Mouse (Mus musculus) Muller cell, postnatal 12 days (primary cell): ENCODE measurements at regions not wholly inside any gene's neighbourhood (a gene's known extent, or its start where the extent isn't known, plus 50 kb on each side); places are given as distances from the start of the nearest gene placed in this dataset.
A peak's percentile ranks its signal among the peaks of the same experiment; 100 is the strongest.

Source experiments
- DNase-seq: peaks from one replicate; pipeline ENCODE4 v3.0.0-alpha.2; 2015; ENCODE audit errors: inconsistent ontology term

- DNase-seq, result no peak
These were observed 142.0 kb downstream of the Sis start for GRCm38 (mm10) chr3:72825618-72826017.

- DNase-seq, result no peak
These were observed 144.5 kb downstream of the Sis start for GRCm38 (mm10) chr3:72823148-72823547.

DNA sequence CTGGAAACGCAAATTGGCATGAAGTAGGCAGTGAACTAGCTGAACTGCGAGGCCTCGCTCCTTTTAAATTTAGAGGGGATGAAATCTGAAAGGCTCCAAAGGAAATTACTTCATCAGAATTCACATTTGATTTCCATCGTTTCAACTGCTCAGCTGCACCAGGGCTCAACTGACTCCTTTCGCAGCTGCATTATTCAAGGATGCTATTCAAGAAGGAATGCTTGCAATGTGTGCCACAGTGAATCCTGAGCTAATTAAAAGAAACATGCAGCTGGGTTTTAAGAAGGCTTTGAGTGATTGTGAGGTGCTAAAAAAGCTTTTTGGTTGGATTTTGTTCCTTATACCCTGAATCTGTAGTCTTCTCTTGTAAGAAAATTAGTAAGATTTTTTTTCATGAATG, 177.1 kb downstream of the Sis start:
- DNase-seq, result peak; percentile 82
